Mouse (Mus musculus): ENCODE results near the gene Naa16.
A peak's percentile ranks its signal among the peaks of the same experiment; 100 is the strongest.

- TF ChIP-seq POLR2A (IDR thresholded peaks at IDR 0.05; ENCODE audit: extremely low read depth, insufficient read depth, low read length) (no peak), CTCF (IDR thresholded peaks at IDR 0.05; ENCODE audit: low read depth, low read length) (peak; percentile 40)
These were observed 102.3 kb downstream of the Naa16 start for GRCm38 (mm10) chr14:79288280-79288679.

Data from liver, adult 2 months (tissue).